Mouse (Mus musculus) small intestine, adult 2 months (tissue): Measurements from ENCODE around the gene Pigc. TPM values are rescaled to one million over a fixed set of nuclear protein-coding genes. Genes with fewer than 3 reads are reported as not detected.

Source experiments
- H3K27ac ChIP-seq: fragments of 200-500 bp; 2 replicates; pipeline ENCODE4 v1.5.1; 2012; ENCODE audit warnings: low read depth, low read length, control low read depth, inconsistent platforms; ENCODE audit not compliant: insufficient read depth
- H3K27me3 ChIP-seq: fragments of 200-500 bp; 2 replicates; pipeline ENCODE4 v1.6.1; 2012; ENCODE audit warnings: mild to moderate bottlenecking, moderate library complexity, low read length, inconsistent platforms; ENCODE audit not compliant: control insufficient read depth, insufficient read depth
- H3K36me3 ChIP-seq: fragments of 200-500 bp; 2 replicates; pipeline ENCODE4 v1.6.1; 2012; ENCODE audit warnings: mild to moderate bottlenecking, low read length, control low read depth, inconsistent platforms; ENCODE audit not compliant: control insufficient read depth, insufficient read depth
- H3K4me1 ChIP-seq: fragments of 200-500 bp; 2 replicates; pipeline ENCODE4 v1.6.1; 2012; ENCODE audit warnings: low read length, inconsistent platforms, mixed read lengths; ENCODE audit not compliant: control insufficient read depth, insufficient read depth, insufficient read length
- H3K4me3 ChIP-seq: fragments of 200-500 bp; 2 replicates; pipeline ENCODE4 v1.5.1; 2012; ENCODE audit warnings: low read depth, mild to moderate bottlenecking, control low read depth, inconsistent platforms, low read length, moderate library complexity
- CTCF ChIP-seq: fragments of 200-500 bp; IDR thresholded peaks from 2 replicates; pipeline ENCODE4 v1.5.1; 2012; ENCODE audit warnings: low read depth, mild to moderate bottlenecking, control low read depth, inconsistent platforms, low read length, moderate library complexity, mixed read lengths; ENCODE audit not compliant: insufficient replicate concordance, insufficient read length; ENCODE audit errors: extremely low read depth
- POLR2A ChIP-seq: fragments of 200-500 bp; IDR thresholded peaks from 2 replicates; pipeline ENCODE4 v1.6.1; 2012; ENCODE audit warnings: low read depth, mild to moderate bottlenecking, control low read depth, inconsistent platforms, low read length, moderate library complexity
- WGBS: fragments of 180-500 bp; shearing (Covaris S2); methylation state at CpG from one replicate; pipeline ENCODE4 v1.1.7; 2018; 5-methylcytosine and 5-hydroxymethylcytosine counted together
- polyA plus RNA-seq: library from polyadenylated mRNA; depleted of rRNA; stranded (reverse); fragments of >200 nt; gene quantifications from 2 replicates; pipeline ENCODE4 v1.2.3, GENCODE M21; 2012; rRNA removed

Pigc gene
- 10.6 and 23.5 TPM in 2 replicates for polyA plus RNA-seq

GRCm38 (mm10) chr1:161968589-161969407, at the start of gene Pigc:
Gene Pigc (plus strand): TSS chr1:161969186.
- 2% methylated on average over 38 of the region's 38 CpGs for WGBS
- peaks cover 4% of the 10 kb centered on the region; the same call in 1 of the 2 replicates for H3K36me3 ChIP-seq
- no peaks in the 10 kb centered on the region for H3K27me3 ChIP-seq
- TF ChIP-seq CTCF = peak; percentile 83
- TF ChIP-seq POLR2A = peak; percentile 71; the same call in 1 of the 2 replicates
- H3K4me3 ChIP-seq = peak within 1 kb of the TSS; percentile 92
- H3K27ac ChIP-seq = no peak within 1 kb of the TSS
- H3K4me1 ChIP-seq = peaks cover 4% of the 10 kb centered on the region; the same call in 1 of the 2 replicates

- H3K4me3 ChIP-seq = no peak overlapping the region
- H3K4me1 ChIP-seq = 0 out of 2 replicates have a peak, but pooled peaks cover 3% of the 10 kb centered on the region
- WGBS = 93% methylated on average over 2 of the region's 2 CpGs
- no peaks in the 10 kb centered on the region for H3K36me3 ChIP-seq
- TF ChIP-seq CTCF (no peak), POLR2A (no peak)
- H3K27ac ChIP-seq = no peak overlapping the region
- no peaks in the 10 kb centered on the region for H3K27me3 ChIP-seq
Observed at GRCm38 (mm10) chr1:161919594-161919993, 49.4 kb upstream of the Pigc start.

- TF ChIP-seq POLR2A = no peak
- Histone ChIP-seq H3K27ac (no peak overlapping the region), H3K4me3 (no peak overlapping the region), H3K36me3 (no peaks in the 10 kb centered on the region), H3K4me1 (0 out of 2 replicates have a peak, but pooled peaks cover 3% of the 10 kb centered on the region), H3K27me3 (no peaks in the 10 kb centered on the region)
- WGBS = 92% methylated on average over 9 of the region's 9 CpGs
Observed at GRCm38 (mm10) chr1:161920475-161921454, 48.2 kb upstream of the Pigc start.

GRCm38 (mm10) chr1:161921928-161922327, 47.1 kb upstream of the Pigc start:
- Histone ChIP-seq H3K27ac (no peak overlapping the region), H3K4me3 (no peak overlapping the region), H3K36me3 (no peaks in the 10 kb centered on the region), H3K27me3 (no peaks in the 10 kb centered on the region), H3K4me1 (0 out of 2 replicates have a peak, but pooled peaks cover 3% of the 10 kb centered on the region)
- no peak for TF ChIP-seq POLR2A
- no peak for TF ChIP-seq CTCF
- WGBS = 80% methylated on average over 6 of the region's 6 CpGs

GRCm38 (mm10) chr1:161924321-161924720, 44.7 kb upstream of the Pigc start:
- Histone ChIP-seq H3K4me1 (0 out of 2 replicates have a peak, but pooled peaks cover 3% of the 10 kb centered on the region), H3K36me3 (no peaks in the 10 kb centered on the region), H3K27ac (no peak overlapping the region), H3K27me3 (no peaks in the 10 kb centered on the region), H3K4me3 (no peak overlapping the region)
- 89% methylated on average over 3 of the region's 3 CpGs for WGBS
- TF ChIP-seq CTCF (no peak), POLR2A (no peak)

GRCm38 (mm10) chr1:161925281-161925805, 43.6 kb upstream of the Pigc start:
- Histone ChIP-seq H3K27ac (no peak overlapping the region), H3K4me3 (no peak overlapping the region), H3K36me3 (no peaks in the 10 kb centered on the region), H3K4me1 (0 out of 2 replicates have a peak, but pooled peaks cover 3% of the 10 kb centered on the region), H3K27me3 (no peaks in the 10 kb centered on the region)
- 79% methylated on average over 13 of the region's 13 CpGs for WGBS
- TF ChIP-seq POLR2A (no peak), CTCF (no peak)
